Mouse (Mus musculus) CH12.LX (cell line): ENCODE measurements around the gene Rps2.
A peak's percentile ranks its signal among the peaks of the same experiment; 100 is the strongest.

ENCODE experiments used
- CTCF ChIP-seq, 2 experiments: IDR thresholded peaks in 1 of 2; conservative IDR thresholded peaks in 1 of 2; 2 replicates each; pipeline ENCODE4 v1.5.1; 2011 to 2012; ENCODE audit warnings: low read depth in 2 of 2, low read length in 2 of 2, improper control_type of control experiment in 1 of 2, inconsistent platforms in 1 of 2, mild to moderate bottlenecking in 1 of 2, moderate library complexity in 1 of 2
- E2F4 ChIP-seq: IDR thresholded peaks from 2 replicates; pipeline ENCODE4 v1.6.1; 2011; ENCODE audit warnings: low read depth, low read length, improper control_type of control experiment; ENCODE audit not compliant: insufficient replicate concordance
- EP300 ChIP-seq: IDR thresholded peaks from 2 replicates; pipeline ENCODE4 v1.6.1; 2011; ENCODE audit warnings: low read length, improper control_type of control experiment
- IRF4 ChIP-seq: IDR thresholded peaks from 2 replicates; pipeline ENCODE4 v1.6.1; 2014; ENCODE audit warnings: low read depth, mild to moderate bottlenecking, inconsistent platforms, low read length, improper control_type of control experiment
- JUN ChIP-seq: IDR thresholded peaks from 2 replicates; pipeline ENCODE4 v1.6.1; 2011; ENCODE audit warnings: low read depth, mild to moderate bottlenecking, low read length, improper control_type of control experiment, moderate library complexity; ENCODE audit not compliant: insufficient read depth
- POLR2A ChIP-seq: IDR thresholded peaks from 2 replicates; pipeline ENCODE4 v1.6.1; 2011; ENCODE audit warnings: low read depth, mild to moderate bottlenecking, improper control_type of control experiment, low read length
- RAD21 ChIP-seq: IDR thresholded peaks from 2 replicates; pipeline ENCODE4 v1.6.1; 2011; ENCODE audit warnings: low read depth, mild to moderate bottlenecking, low read length, improper control_type of control experiment, moderate library complexity
- SMC3 ChIP-seq: IDR thresholded peaks from 2 replicates; pipeline ENCODE4 v1.6.1; 2011; ENCODE audit warnings: low read depth, low read length, improper control_type of control experiment
- ZC3H11A ChIP-seq: IDR thresholded peaks from 2 replicates; pipeline ENCODE4 v1.6.1; 2012; ENCODE audit warnings: low read depth, mild to moderate bottlenecking, inconsistent platforms, low read length, improper control_type of control experiment

DNA sequence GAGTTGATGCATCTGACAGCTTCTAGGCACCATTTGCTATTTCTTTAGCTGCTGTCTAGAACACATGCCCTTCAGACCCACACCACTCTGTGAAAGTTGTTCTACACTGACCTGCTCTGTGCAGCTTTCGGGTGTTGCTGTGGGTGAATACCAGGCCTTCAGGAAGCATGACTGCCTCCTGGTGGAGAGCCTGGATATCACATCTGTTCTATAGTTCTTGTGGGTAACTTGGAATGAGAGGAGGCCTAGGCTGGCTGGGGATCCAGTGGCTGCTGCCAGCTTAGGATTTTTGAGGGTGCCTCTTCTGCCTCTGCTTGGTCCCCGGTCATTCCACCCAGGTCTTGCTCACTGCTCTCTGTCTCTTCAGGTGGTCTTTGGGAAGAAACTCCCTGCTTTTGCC lies 41.7 kb upstream of the Rps2 start:
- TF ChIP-seq RAD21 (peak; percentile 51), E2F4 (no peak), JUN (no peak), IRF4 (no peak), EP300 (no peak), POLR2A (no peak), ZC3H11A (no peak), CTCF (conservative IDR thresholded peaks at IDR 0.05 in 1 of 2, IDR thresholded peaks at IDR 0.05 in 1 of 2; ENCODE audit: low read depth in 2 of 2, low read length in 2 of 2) (peak; percentile 73 to 82), SMC3 (peak; percentile 71)
